Mouse (Mus musculus) kidney, postnatal 0 days (tissue): ENCODE data around the gene Sos2. TPM values are rescaled to one million over a fixed set of nuclear protein-coding genes. Genes with fewer than 3 reads are reported as not detected.
A peak's percentile ranks its signal among the peaks of the same experiment; 100 is the strongest.
"Not testable (repeated sequence)": the region's sequence is repeated elsewhere in the genome, so short reads cannot be mapped to it uniquely, and the experiment has no call there.

Source experiments
- ATAC-seq: fragments of 200-750 bp; cut with Nextera tagmentation; replicated peaks from 2 replicates; pipeline ENCODE4 v1.8.0; 2017; ENCODE audit warnings: low read depth, moderate number of reproducible peaks, moderate TSS enrichment, moderate library complexity; ENCODE audit not compliant: low FRiP score
- DNase-seq: peaks from one replicate; pipeline ENCODE4 v3.0.0-alpha.2; 2016; ENCODE audit warnings: low spot score
- H3K27ac ChIP-seq: fragments of 300-500 bp; sonication (generic); 2 replicates; pipeline ENCODE4 v1.5.1; 2014; ENCODE audit warnings: mild to moderate bottlenecking
- H3K27me3 ChIP-seq: fragments of 300-500 bp; sonication (generic); 2 replicates; pipeline ENCODE4 v1.6.1; 2014; ENCODE audit warnings: low read length, mixed read lengths; ENCODE audit not compliant: insufficient read depth
- H3K36me3 ChIP-seq: fragments of 300-500 bp; sonication (generic); 2 replicates; pipeline ENCODE4 v1.6.1; 2014; ENCODE audit warnings: low read length, mixed read lengths; ENCODE audit not compliant: insufficient read depth
- H3K4me1 ChIP-seq: fragments of 300-500 bp; sonication (generic); replicated peaks from 2 replicates; pipeline ENCODE4 v1.6.1; 2014; ENCODE audit warnings: antibody characterized with exemption, low read length, mixed read lengths; ENCODE audit not compliant: insufficient read depth
- H3K4me2 ChIP-seq: fragments of 300-500 bp; sonication (generic); 2 replicates; pipeline ENCODE4 v1.6.1; 2014; ENCODE audit warnings: mild to moderate bottlenecking, low read length, moderate library complexity, mixed read lengths
- H3K4me3 ChIP-seq: fragments of 300-500 bp; sonication (generic); replicated peaks from 2 replicates; pipeline ENCODE4 v1.5.1; 2014; ENCODE audit warnings: low read depth, low read length
- H3K9ac ChIP-seq: fragments of 300-500 bp; sonication (generic); 2 replicates; pipeline ENCODE4 v1.6.1; 2014; ENCODE audit warnings: low read depth, low read length
- H3K9me3 ChIP-seq: fragments of 300-500 bp; sonication (generic); replicated peaks from 2 replicates; pipeline ENCODE4 v1.6.1; 2016; ENCODE audit warnings: low read length, inconsistent platforms, mixed read lengths
- CTCF ChIP-seq: IDR thresholded peaks from 2 replicates; pipeline ENCODE4 v1.5.1; 2016; ENCODE audit warnings: antibody characterized with exemption, low read depth, mild to moderate bottlenecking, moderate library complexity
- WGBS: fragments of 180-500 bp; shearing (Covaris S2); extraction: QIAGEN DNeasy Blood & Tissue Kit; methylation state at CpG from one replicate; pipeline ENCODE4 v1.1.7; 2014; 5-methylcytosine and 5-hydroxymethylcytosine counted together
- polyA plus RNA-seq: library from polyadenylated mRNA; unstranded; fragments of >200 nt; fragmentation: Nextera tagmentation; extraction: Ambion mirVana; gene quantifications from 2 replicates; pipeline ENCODE4 v1.2.1, GENCODE M21; 2015

Sos2 gene
- polyA plus RNA-seq, 1 experiment from 2014 or later, result 8.4 TPM

DNA sequence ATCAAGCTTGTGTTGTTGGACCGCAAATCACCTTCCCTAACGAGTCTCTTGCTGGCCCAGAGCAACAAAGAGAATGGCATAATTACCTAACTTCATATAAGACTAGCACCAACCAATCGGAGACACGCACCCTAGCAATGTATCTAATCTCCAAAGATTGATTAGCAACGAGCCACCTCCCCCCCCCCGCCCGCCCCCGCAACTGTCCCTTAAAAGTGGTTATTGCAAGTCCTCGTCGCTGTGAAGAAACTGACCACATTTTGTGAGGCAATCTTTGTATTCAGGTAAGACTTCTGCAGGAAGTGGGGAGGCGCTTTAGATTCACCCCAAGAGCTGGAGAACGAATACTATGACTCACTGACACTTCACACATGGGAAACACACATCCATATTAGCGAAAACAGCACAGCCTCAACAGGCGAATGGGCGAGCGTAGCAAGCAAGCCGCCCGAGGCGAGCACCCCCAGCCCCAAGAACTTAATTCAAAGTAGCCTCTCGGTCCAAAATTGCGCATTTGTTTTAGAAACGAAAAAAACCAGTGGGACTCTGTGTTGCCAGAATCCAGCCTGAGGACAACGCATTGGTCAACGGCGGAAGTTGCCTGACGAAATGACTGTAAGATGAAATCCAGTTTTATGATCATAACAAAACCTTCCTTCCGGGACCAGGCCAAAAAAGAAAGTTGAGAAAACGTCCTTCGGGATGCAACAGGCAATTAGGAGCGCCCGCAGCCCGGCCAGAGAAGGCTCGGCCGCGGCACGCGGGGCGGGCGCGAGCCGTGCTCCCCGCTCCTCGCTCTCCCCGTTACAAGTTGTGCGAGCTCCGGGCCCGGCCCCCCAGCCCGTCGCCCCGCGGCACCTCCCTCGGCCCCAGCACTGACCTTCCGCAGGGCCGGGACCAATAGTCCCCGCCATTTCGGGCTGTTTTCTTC is 752 bp downstream of the Sos2 start:
- peak; percentile 53 for ATAC-seq
- DNase-seq, result peak; percentile 61

DNA sequence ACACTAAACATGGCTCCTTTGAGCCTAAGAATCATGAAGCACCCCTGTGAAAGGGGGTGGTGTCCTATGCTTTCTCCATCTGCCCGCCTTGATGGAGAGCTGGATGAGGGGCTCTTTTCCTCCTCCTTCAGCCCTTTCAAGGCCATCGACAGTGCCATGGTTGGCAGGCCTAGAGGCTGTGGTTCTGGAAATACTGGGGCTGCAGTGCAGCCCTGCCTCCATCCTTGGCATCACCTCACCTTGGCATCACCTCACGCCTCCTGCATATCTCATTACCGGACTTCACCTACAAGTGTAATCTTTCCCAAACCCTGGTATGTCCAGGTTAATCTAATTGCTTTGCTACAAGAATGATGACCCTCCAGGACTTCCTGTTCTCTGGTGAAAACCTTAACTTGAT is 5.5 kb downstream of the Sos2 start:
- DNase-seq (no peak), ATAC-seq (no peak)
- Histone ChIP-seq H3K36me3 (no peaks in the 10 kb centered on the region), H3K4me2 (no peak overlapping the region), H3K4me3 (no peak overlapping the region), H3K27me3 (no peaks in the 10 kb centered on the region), H3K9me3 (no peaks in the 10 kb centered on the region), H3K9ac (no peak overlapping the region), H3K27ac (no peak overlapping the region), H3K4me1 (peaks cover 9% of the 10 kb centered on the region; the same call in 1 of the 2 replicates)
- no peak for TF ChIP-seq CTCF
- WGBS, result 90% methylated on average over 4 of the region's 4 CpGs

More for the DNA sequence above, 752 bp downstream of the Sos2 start:
- H3K9me3 ChIP-seq, result no peaks in the 10 kb centered on the region
- H3K27me3 ChIP-seq, result no peaks in the 10 kb centered on the region
- TF ChIP-seq CTCF, result no peak
- no peaks in the 10 kb centered on the region for H3K36me3 ChIP-seq
- H3K27ac ChIP-seq, result peak overlapping the region; percentile 96
- H3K9ac ChIP-seq, result peak overlapping the region; percentile 97
- H3K4me1 ChIP-seq, result no peaks in the 10 kb centered on the region; the same call in 1 of the 2 replicates
- peak overlapping the region; percentile 91 for H3K4me3 ChIP-seq
- peak overlapping the region; percentile 81 for H3K4me2 ChIP-seq
- WGBS, result 1% methylated on average over 55 of the region's 56 CpGs

DNA sequence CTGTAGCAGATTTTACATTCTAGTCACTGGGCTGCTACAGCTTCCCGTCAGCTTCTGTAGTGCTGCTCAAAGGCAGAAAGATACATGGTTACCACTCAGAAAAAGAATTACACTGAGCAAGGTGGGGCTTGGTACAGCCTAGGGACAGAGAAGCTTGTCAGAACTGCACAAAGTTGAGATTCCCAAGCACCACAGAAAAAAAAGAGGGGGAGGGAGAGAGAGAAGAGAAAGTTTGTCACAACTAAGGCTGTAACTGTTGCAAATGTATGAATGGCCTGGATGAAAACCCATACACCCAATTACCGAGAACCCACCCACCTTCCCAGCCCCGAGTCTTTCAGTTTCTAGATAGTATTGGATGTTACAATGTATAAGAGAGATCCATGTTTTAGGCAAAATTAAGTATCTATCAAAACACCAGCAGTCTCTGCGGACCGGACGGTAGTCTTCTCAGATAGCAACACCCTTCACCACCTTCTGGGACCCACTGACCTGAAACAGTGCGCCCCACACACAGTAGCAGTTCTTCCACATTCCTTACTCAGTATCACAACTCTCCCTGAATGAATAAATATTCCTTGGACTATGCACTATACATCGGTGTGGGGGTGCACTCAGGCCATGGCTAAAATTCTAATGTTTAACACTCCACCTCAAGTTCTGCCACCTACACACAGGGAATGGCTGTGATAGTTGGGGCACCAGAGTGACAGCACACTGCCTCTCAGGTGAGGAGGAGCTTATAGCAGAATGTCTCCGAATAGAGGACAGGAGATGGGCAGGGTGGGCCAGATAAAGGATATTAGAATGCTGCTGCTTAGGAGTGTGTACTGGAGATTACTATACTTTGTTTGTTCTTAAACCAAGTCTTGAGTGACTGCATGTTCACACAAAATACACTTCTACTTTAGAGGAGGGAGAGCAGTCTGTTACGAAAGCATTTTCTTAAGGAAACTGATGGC is 6.8 kb downstream of the Sos2 start:
- peak; percentile 49; the same call in 1 of the 2 replicates for ATAC-seq
- WGBS, result 50% methylated on average over 10 of the region's 10 CpGs
- Histone ChIP-seq H3K9ac (no peak overlapping the region), H3K4me1 (peaks cover 9% of the 10 kb centered on the region; the same call in 1 of the 2 replicates), H3K36me3 (no peaks in the 10 kb centered on the region), H3K4me3 (no peak overlapping the region), H3K9me3 (no peaks in the 10 kb centered on the region), H3K27ac (peak overlapping the region; percentile 42; the same call in 1 of the 2 replicates), H3K4me2 (no peak overlapping the region), H3K27me3 (no peaks in the 10 kb centered on the region)
- peak; percentile 12 for DNase-seq
- no peak for TF ChIP-seq CTCF

DNA sequence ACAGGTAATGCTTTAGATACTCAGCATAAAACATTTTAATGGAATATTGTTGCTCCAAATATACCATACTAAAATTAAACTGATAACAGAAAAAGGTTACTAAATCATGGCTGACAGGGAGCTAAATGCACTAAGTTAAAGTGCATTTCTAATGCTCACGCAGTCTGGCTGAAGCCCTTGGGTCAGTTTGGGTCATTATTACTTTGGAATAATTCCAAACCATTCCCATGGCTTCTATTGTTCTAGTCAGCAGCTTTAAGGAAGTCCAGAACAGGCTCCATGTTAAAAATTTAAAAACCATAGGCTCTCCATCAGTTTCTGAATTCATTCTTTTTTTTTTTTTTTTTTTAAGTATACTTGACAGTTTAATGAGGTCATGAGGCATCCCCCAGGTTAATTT is 7.5 kb downstream of the Sos2 start:
- Histone ChIP-seq H3K27ac (peak overlapping the region; percentile 42; the same call in 1 of the 2 replicates), H3K9me3 (no peaks in the 10 kb centered on the region), H3K9ac (no peak overlapping the region), H3K4me2 (no peak overlapping the region), H3K4me3 (no peak overlapping the region), H3K27me3 (no peaks in the 10 kb centered on the region), H3K36me3 (no peaks in the 10 kb centered on the region), H3K4me1 (peaks cover 9% of the 10 kb centered on the region; the same call in 1 of the 2 replicates)
- TF ChIP-seq CTCF, result no peak
- DNase-seq (peak; percentile 35), ATAC-seq (no peak)
- 47% methylated on average over 1 of the region's 1 CpGs for WGBS

DNA sequence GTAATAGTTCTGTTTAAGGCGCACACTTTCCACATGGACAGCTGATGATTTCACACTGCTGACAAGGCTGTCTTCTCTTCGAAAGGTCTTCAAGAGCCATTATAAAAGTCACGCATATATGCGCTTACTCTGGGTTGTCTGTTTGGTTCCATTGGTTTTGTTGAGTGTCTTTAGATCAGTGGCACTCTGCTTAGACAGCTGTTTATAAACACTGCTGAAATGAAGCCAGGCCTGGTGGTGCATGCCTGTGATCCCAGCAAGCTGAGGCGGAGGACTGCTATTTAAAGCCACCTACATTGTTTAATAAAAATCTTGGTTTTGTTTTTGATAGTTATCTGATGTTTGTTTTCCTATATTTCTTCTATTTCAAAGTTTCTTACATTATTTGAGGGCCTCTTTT is 14.9 kb downstream of the Sos2 start:
- Histone ChIP-seq H3K4me1 (no peaks in the 10 kb centered on the region), H3K27me3 (no peaks in the 10 kb centered on the region), H3K9ac (no peak overlapping the region), H3K27ac (no peak overlapping the region), H3K4me3 (no peak overlapping the region), H3K4me2 (no peak overlapping the region), H3K36me3 (no peaks in the 10 kb centered on the region), H3K9me3 (no peaks in the 10 kb centered on the region)
- DNase-seq (no peak), ATAC-seq (no peak)
- no peak for TF ChIP-seq CTCF
- WGBS, result 95% methylated on average over 5 of the region's 5 CpGs

DNA sequence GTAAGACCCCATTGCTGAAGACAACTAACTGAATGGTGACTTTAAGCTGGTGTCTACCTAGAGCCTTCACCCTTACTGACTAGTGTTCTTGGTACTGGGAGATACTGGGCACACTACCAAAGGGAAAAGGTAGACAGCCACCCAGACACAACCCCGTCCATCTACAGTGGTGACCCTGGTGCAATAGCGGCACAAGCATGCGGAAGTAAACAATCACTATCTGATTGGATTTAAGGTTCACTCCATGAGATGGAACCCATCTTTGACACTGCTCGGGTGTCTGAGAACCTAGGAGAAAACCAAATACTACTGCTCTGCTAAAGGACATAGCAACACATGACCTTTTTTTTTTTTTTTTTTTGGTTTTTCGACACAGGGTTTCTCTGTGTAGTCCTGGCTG is 20.0 kb downstream of the Sos2 start:
- TF ChIP-seq CTCF, result no peak

DNA sequence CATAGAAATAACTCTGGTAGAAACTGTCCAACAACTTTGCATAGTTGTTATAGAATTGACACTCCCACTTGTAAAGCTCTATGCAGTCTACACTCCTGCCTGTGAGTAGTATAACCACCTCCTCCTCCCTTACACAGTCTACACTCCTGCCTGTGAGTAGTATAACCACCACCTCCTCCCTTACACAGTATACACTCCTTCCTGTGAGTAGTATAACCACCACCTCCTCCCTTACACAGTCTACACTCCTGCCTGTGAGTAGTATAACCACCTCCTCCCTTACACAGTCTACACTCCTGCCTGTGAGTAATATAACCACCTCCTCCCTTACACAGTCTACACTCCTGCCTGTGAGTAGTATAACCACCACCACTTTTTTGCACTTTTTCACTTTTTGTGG is 27.7 kb downstream of the Sos2 start:
- DNase-seq (peak; percentile 33), ATAC-seq (peak; percentile 85)
- not testable (repeated sequence) for H3K27me3 ChIP-seq, H3K4me1 ChIP-seq, H3K36me3 ChIP-seq, H3K4me2 ChIP-seq, H3K4me3 ChIP-seq, H3K27ac ChIP-seq, H3K9me3 ChIP-seq, H3K9ac ChIP-seq

More for the DNA sequence above, 20.0 kb downstream of the Sos2 start:
- no peak overlapping the region for H3K4me2 ChIP-seq
- H3K4me3 ChIP-seq, result no peak overlapping the region
- no peak for ATAC-seq
- no peaks in the 10 kb centered on the region for H3K9me3 ChIP-seq
- DNase-seq, result no peak
- H3K27ac ChIP-seq, result no peak overlapping the region
- H3K27me3 ChIP-seq, result no peaks in the 10 kb centered on the region
- H3K9ac ChIP-seq, result no peak overlapping the region
- H3K36me3 ChIP-seq, result no peaks in the 10 kb centered on the region
- 98% methylated on average over 5 of the region's 5 CpGs for WGBS
- no peaks in the 10 kb centered on the region for H3K4me1 ChIP-seq
